Mouse (Mus musculus) natural killer cell, adult 2 months (primary cell): ENCODE results near the gene Mmp19.
A peak's percentile ranks its signal among the peaks of the same experiment; 100 is the strongest.
"Not testable (repeated sequence)": the region's sequence is repeated elsewhere in the genome, so short reads cannot be mapped to it uniquely, and the experiment has no call there.

ENCODE experiments used
- DNase-seq, 2 experiments: peaks; one replicate each; pipeline ENCODE4 v3.0.0; 2022; ENCODE audit warnings: low spot score in 2 of 2

The Mmp19 gene

GRCm38 (mm10) chr10:128801981-128802495 is 11.3 kb downstream of the Mmp19 start:
- no peak for DNase-seq

GRCm38 (mm10) chr10:128802956-128803355 is 12.2 kb downstream of the Mmp19 start:
- DNase-seq: no peak

- DNase-seq: no peak
Measured at GRCm38 (mm10) chr10:128803361-128803760, 12.7 kb downstream of the Mmp19 start.

DNA sequence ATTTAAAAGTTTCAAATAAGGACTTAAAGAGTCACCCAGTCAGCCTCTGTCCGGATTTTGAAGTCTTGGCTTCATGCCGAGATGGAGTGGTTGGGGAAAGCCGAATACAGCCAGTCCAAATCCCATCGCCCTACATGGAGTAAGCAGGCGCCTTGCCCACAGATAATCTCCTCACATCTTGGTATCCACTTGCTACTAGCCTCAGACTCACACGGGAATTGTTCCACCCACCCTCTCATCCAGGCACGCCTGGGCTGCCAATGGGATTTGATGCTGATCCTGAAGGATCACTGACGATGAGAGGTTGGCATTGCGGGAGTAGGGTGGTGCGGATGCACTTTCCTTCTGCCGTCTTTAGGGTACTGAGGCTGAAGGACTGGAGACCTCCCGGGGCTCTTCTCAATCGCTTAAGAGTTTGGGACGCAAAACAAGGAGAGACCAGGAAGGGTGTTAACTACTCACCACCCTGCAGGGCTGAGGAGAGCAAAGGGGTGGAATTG is 13.1 kb downstream of the Mmp19 start, which contains the start of gene Dnajc14:
Dnajc14 (plus strand) TSS at position 292 of the 500 bp plus-strand sequence.
- peak in 1 of 2 experiments; percentile 8 for DNase-seq

- peak; percentile 34 to 70 for DNase-seq
Measured at GRCm38 (mm10) chr10:128804271-128805091, 13.8 kb downstream of the Mmp19 start, which contains the start of gene Tmem198b. Gene Tmem198b, minus strand, starts transcription at chr10:128804370.

- DNase-seq: peak; percentile 92 to 95
Measured at GRCm38 (mm10) chr10:128805092-128806000, 14.6 kb downstream of the Mmp19 start.

GRCm38 (mm10) chr10:128806086-128806485 is 15.4 kb downstream of the Mmp19 start:
- DNase-seq: no peak

DNA sequence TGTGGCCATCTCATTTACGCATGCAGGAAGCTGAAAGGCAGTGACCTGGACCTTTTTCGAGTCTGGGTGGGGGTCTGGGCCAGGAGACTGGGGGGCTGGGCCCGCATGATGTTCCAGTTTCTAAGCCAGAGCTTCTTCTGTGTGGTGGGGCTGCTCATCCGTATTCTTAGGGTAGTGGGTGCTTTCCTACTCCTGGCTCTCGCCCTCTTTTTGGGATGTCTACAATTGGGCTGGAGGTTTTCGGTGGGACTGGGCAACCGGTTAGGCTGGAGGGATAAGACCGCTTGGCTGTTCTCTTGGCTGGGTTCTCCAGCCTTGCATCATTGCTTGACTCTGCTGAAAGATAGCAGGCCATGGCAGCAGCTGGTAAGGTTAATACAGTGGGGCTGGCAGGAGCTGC is 16.3 kb downstream of the Mmp19 start:
- DNase-seq: no peak

- no peak for DNase-seq
Measured at GRCm38 (mm10) chr10:128817033-128817432, 26.3 kb downstream of the Mmp19 start, which contains the start of gene Sarnp. Gene Sarnp, plus strand, starts transcription at chr10:128817333.

GRCm38 (mm10) chr10:128820217-128820616 is 29.5 kb downstream of the Mmp19 start:
- DNase-seq: no peak

- DNase-seq: peak; percentile 98
Measured at GRCm38 (mm10) chr10:128821358-128822056, 30.8 kb downstream of the Mmp19 start, which contains the start of gene Ormdl2. Gene Ormdl2, minus strand, starts transcription at chr10:128821645.

DNA sequence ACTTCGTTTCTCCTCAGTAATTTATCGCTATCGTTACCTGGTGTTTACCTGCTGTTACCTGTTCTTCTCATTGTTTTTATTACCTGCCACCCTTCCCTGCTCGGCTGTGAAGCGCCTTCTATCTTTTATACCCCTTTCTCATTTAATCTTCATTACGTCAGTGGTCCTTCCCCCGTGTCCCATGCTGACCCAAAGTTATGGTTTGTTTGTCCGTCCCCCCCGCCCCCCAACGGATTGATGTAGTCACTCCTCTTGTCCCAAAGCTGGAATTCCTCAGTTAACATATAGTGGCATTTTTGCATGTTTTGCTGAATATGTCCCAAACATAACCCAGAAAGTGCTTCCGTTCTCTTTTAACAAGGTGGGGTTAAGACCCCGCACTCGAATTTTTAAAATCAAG is 31.4 kb downstream of the Mmp19 start:
- no peak for DNase-seq

DNA sequence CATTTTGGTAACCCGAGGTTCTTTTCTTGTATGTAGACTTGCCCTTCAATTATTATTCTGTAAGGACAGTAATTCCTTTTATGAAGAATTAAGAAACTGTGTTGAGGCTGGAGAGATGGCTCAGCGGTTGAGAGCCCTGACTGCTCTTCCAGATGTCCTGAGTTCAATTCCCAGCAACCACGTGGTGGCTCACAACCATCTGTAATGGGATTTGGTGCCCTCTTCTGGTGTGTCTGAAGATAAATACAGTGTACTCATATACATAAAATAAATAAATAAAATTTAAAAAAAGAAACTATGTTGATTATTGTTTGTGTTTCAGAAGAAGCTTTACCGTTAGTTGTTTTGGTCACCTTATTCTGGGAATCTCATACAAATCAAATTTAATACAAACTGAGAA is 32.4 kb downstream of the Mmp19 start:
- not testable (repeated sequence) for DNase-seq

DNA sequence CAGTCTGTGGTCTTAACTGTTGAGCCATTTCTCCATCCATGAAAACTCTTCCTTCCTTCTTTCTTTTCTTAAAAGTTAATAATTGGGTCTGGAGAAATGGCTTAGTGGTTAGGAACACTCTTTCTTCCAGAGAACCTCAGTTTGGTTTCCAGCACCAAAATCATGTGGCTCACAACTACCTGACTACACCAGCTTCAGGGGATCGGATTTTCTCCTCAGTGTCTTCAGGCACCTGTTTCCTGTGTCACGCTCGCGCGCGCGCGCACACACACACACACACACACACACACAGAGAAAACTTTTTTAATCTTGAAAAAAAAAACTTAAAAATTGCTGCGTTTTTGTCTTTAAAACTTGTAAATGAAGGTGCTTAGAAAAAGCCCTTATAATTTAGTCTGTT is 33.1 kb downstream of the Mmp19 start:
- DNase-seq: no peak

DNA sequence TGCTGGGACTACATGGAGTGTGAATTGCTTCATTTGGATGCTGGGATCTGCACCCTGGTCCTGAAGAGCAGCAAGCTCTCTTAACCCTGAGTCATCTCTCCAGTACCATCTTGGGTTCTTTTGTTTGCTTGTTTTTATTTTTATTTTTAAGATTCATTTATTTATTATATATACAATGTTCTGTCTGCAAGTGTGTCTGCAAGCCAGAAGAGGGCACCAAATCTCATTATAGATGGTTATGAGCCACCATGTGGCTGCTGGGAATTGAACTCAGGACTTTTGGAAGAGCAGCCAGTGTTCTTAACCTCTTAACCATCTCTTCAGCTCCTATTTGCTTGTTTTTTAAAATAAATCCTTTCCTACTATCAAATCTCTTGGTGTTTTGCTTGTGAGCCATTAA is 46.7 kb downstream of the Mmp19 start:
- no peak for DNase-seq

DNA sequence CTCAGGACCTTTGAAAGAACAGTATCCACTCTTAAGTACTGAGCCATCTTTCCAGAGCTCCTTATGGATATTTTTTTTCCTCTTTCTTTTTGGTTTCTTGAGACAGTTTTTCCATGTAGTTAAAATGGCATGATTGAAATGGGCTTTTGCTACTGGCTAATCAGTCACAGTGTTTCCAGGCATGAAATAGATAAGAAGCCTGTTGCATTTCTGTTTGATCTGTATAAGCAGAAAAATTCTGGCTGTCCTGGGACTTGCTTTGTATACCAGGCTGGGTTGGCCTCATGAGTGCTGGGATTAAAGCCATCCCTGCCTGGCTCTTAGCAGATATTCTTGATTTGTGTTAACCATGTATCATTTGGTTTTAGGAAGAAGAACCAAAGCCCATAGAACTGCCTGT is 48.7 kb downstream of the Mmp19 start:
- DNase-seq: no peak

DNA sequence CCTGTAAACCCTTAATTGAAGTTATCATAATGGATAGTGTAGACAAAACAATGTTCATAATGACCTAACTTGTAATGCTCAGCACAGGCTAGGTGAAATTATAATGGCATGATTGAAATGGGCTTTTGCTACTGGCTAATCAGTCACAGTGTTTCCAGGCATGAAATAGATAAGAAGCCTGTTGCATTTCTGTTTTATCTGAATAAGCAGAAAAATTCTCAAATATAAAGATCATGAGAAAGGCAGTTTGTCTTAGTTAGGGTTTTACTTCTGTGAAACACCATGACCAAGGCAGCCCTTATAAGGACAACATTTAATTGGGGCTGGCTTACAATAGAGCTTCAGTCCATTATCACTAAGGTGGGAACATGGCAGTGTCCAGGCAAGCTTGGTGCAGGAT is 49.9 kb downstream of the Mmp19 start:
- DNase-seq: no peak

GRCm38 (mm10) chr10:128843260-128843659 is 52.5 kb downstream of the Mmp19 start:
- no peak for DNase-seq

DNA sequence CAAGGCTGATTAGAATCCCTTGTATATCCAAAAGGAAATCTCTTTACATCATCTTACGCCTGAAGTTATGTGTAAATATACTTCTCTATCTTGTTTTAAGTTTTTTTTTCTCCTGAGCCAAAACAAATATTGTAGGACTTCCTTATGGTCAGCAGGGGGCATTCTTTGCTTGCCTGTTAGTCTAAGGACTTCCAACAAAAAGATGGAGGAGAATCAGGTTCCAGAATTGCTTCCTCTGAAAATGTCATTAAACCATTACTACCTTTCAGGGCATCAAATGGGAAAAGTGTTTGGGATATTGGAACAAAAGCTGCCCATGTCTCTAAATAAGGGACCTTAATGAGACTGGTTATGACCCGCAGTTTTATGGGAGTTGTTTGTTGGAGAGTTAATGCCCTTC is 54.8 kb downstream of the Mmp19 start:
- DNase-seq: no peak

- no peak for DNase-seq
Measured at GRCm38 (mm10) chr10:128846664-128847063, 56.0 kb downstream of the Mmp19 start.

GRCm38 (mm10) chr10:128848426-128848825 is 57.7 kb downstream of the Mmp19 start:
- no peak for DNase-seq
